Mouse (Mus musculus) cerebellum, adult 2 months (tissue): ENCODE measurements around the gene Spata2. TPM values are rescaled to one million over a fixed set of nuclear protein-coding genes. Genes with fewer than 3 reads are reported as not detected.
A peak's percentile ranks its signal among the peaks of the same experiment; 100 is the strongest.

Source experiments
- DNase-seq, 2 experiments: peaks; one replicate each; pipeline ENCODE4 v3.0.0; 2021
- H3K27ac ChIP-seq: fragments of 200-500 bp; 2 replicates; pipeline ENCODE4 v1.5.1; 2012; ENCODE audit warnings: low read length, control low read depth, inconsistent platforms; ENCODE audit not compliant: insufficient read depth
- H3K27me3 ChIP-seq: fragments of 200-500 bp; 2 replicates; pipeline ENCODE4 v1.6.1; 2012; ENCODE audit warnings: inconsistent platforms, mild to moderate bottlenecking, low read length, moderate library complexity; ENCODE audit not compliant: control insufficient read depth, insufficient read depth
- H3K4me1 ChIP-seq: fragments of 200-500 bp; 2 replicates; pipeline ENCODE4 v1.6.1; 2011; ENCODE audit warnings: low read length; ENCODE audit not compliant: control insufficient read depth, insufficient read depth
- H3K4me3 ChIP-seq: fragments of 200-500 bp; replicated peaks from 2 replicates; pipeline ENCODE3; 2011; ENCODE audit warnings: mild to moderate bottlenecking, low read depth, low read length, control low read depth; ENCODE audit not compliant: insufficient read depth
- CTCF ChIP-seq: fragments of 200-500 bp; IDR thresholded peaks from 2 replicates; pipeline ENCODE4 v1.5.1; 2011; ENCODE audit warnings: low read depth, mild to moderate bottlenecking, control low read depth, low read length, moderate library complexity, borderline replicate concordance; ENCODE audit not compliant: insufficient read depth
- POLR2A ChIP-seq: fragments of 200-500 bp; IDR thresholded peaks from 2 replicates; pipeline ENCODE4 v1.6.1; 2011; ENCODE audit warnings: low read length, control low read depth, borderline replicate concordance; ENCODE audit not compliant: insufficient read depth
- WGBS: fragments of 180-500 bp; shearing (Covaris S2); methylation state at CpG from one replicate; pipeline ENCODE4 v1.1.7; 2018; 5-methylcytosine and 5-hydroxymethylcytosine counted together
- polyA plus RNA-seq: library from polyadenylated mRNA; depleted of rRNA; stranded (reverse); fragments of >200 nt; gene quantifications from 2 replicates; pipeline ENCODE4 v1.2.3, GENCODE M21; 2012; rRNA removed

The Spata2 gene
- polyA plus RNA-seq: 80.2 and 88.0 TPM in 2 replicates

GRCm38 (mm10) chr2:167492713-167493636 lies at the start of gene Spata2:
TSS of gene Spata2 (minus strand) at chr2:167492887.
- Histone ChIP-seq H3K4me1 (peaks cover 8% of the 10 kb centered on the region), H3K27me3 (no peaks in the 10 kb centered on the region), H3K27ac (peak within 1 kb of the TSS; percentile 96), H3K4me3 (peak within 1 kb of the TSS; percentile 96)
- TF ChIP-seq CTCF (no peak), POLR2A (peak; percentile 40; the same call in 1 of the 2 replicates)
- WGBS: 1% methylated on average over 63 of the region's 63 CpGs
- DNase-seq: peak; percentile 94 to 97

- no peak overlapping the region for H3K4me3 ChIP-seq
- no peaks in the 10 kb centered on the region for H3K27me3 ChIP-seq
- TF ChIP-seq POLR2A: no peak
- TF ChIP-seq CTCF: no peak
- DNase-seq: no peak
- peaks cover 8% of the 10 kb centered on the region for H3K4me1 ChIP-seq
- H3K27ac ChIP-seq: no peak overlapping the region
- WGBS: 87% methylated on average over 4 of the region's 4 CpGs
These were observed 49.7 kb upstream of the Spata2 start for GRCm38 (mm10) chr2:167542361-167542760.

GRCm38 (mm10) chr2:167541761-167542160 lies 49.1 kb upstream of the Spata2 start:
- Histone ChIP-seq H3K27me3 (no peaks in the 10 kb centered on the region), H3K4me3 (no peak overlapping the region), H3K4me1 (peaks cover 8% of the 10 kb centered on the region), H3K27ac (no peak overlapping the region)
- TF ChIP-seq POLR2A: no peak
- no peak for TF ChIP-seq CTCF
- WGBS: 87% methylated on average over 12 of the region's 12 CpGs
- no peak for DNase-seq

GRCm38 (mm10) chr2:167541324-167541723 lies 48.6 kb upstream of the Spata2 start:
- no peaks in the 10 kb centered on the region for H3K27me3 ChIP-seq
- no peak for DNase-seq
- 39% methylated on average over 6 of the region's 6 CpGs for WGBS
- peaks cover 8% of the 10 kb centered on the region for H3K4me1 ChIP-seq
- H3K27ac ChIP-seq: no peak overlapping the region
- no peak overlapping the region for H3K4me3 ChIP-seq
- no peak for TF ChIP-seq CTCF
- TF ChIP-seq POLR2A: no peak

- H3K4me1 ChIP-seq: peaks cover 8% of the 10 kb centered on the region
- DNase-seq: no peak
- TF ChIP-seq CTCF: no peak
- no peak for TF ChIP-seq POLR2A
- H3K4me3 ChIP-seq: no peak overlapping the region
- H3K27ac ChIP-seq: no peak overlapping the region
- WGBS: 43% methylated on average over 12 of the region's 12 CpGs
- no peaks in the 10 kb centered on the region for H3K27me3 ChIP-seq
These were observed 47.9 kb upstream of the Spata2 start for GRCm38 (mm10) chr2:167540477-167541110.

- H3K27me3 ChIP-seq: no peaks in the 10 kb centered on the region
- no peak for TF ChIP-seq POLR2A
- no peak for DNase-seq
- 65% methylated on average over 14 of the region's 14 CpGs for WGBS
- peaks cover 8% of the 10 kb centered on the region for H3K4me1 ChIP-seq
- H3K27ac ChIP-seq: no peak overlapping the region
- H3K4me3 ChIP-seq: no peak overlapping the region
These were observed 47.1 kb upstream of the Spata2 start for GRCm38 (mm10) chr2:167539536-167540476.

GRCm38 (mm10) chr2:167538671-167539306 lies 46.1 kb upstream of the Spata2 start:
- no peak for TF ChIP-seq CTCF
- no peak for TF ChIP-seq POLR2A
- no peak overlapping the region for H3K4me3 ChIP-seq
- H3K4me1 ChIP-seq: peaks cover 8% of the 10 kb centered on the region
- no peak for DNase-seq
- no peaks in the 10 kb centered on the region for H3K27me3 ChIP-seq
- no peak overlapping the region for H3K27ac ChIP-seq
- 60% methylated on average over 33 of the region's 34 CpGs for WGBS
